Mouse (Mus musculus): Measurements from ENCODE around the gene Drc7. TPM values are rescaled to one million over a fixed set of nuclear protein-coding genes. Genes with fewer than 3 reads are reported as not detected.

The Drc7 gene
- polyA plus RNA-seq, 1 experiment from 2014 or later, result 0.15 TPM

- no peaks in the 10 kb centered on the region for H3K4me1 ChIP-seq
- no peak overlapping the region for H3K27ac ChIP-seq (replicated peaks)
- H3K36me3 ChIP-seq (replicated peaks), result peaks cover 69% of the 10 kb centered on the region
- H3K27me3 ChIP-seq (replicated peaks; ENCODE audit: low read depth, poor library complexity, severe bottlenecking), result no peaks in the 10 kb centered on the region
- no peak overlapping the region for H3K4me3 ChIP-seq
- H3K9me3 ChIP-seq, result no peaks in the 10 kb centered on the region
- no peak for DNase-seq (ENCODE audit: low spot score)
- WGBS, result 77% methylated on average over 4 of the region's 4 CpGs
Measured at GRCm38 (mm10) chr8:95101972-95102371, 47.1 kb downstream of the Drc7 start.

GRCm38 (mm10) chr8:95107306-95107705 lies 52.4 kb downstream of the Drc7 start:
- no peaks in the 10 kb centered on the region for H3K9me3 ChIP-seq
- H3K27ac ChIP-seq (replicated peaks), result no peak overlapping the region
- H3K4me1 ChIP-seq, result no peaks in the 10 kb centered on the region
- DNase-seq (ENCODE audit: low spot score), result no peak
- peaks cover 25% of the 10 kb centered on the region; the same call in 1 of the 2 replicates for H3K36me3 ChIP-seq (replicated peaks)
- H3K4me3 ChIP-seq, result no peak overlapping the region
- H3K27me3 ChIP-seq (replicated peaks; ENCODE audit: low read depth, poor library complexity, severe bottlenecking), result no peaks in the 10 kb centered on the region
- WGBS, result 93% methylated on average over 13 of the region's 13 CpGs

DNA sequence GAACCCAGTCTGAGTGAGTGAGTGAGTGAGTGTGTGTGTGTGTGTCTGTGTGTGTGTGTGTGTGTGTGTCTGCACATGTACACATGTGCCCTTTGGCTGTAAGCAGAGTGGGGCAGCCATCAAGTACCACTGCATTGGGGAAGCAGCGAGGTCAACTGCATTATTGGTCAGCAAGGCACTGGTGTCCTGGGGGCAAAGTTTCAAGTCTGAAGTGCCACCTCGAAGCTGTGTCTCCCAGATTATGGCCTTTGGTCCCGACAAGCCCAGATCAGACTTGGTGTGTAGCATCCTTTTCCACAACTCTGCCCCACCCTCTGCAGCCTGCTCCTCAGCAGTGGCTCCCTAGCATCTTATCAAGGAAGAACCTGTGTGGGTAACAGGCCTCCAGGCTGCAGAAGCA lies 57.7 kb downstream of the Drc7 start:
- Histone ChIP-seq H3K9me3 (no peaks in the 10 kb centered on the region), H3K36me3 (replicated peaks) (peaks cover 5% of the 10 kb centered on the region; the same call in 1 of the 2 replicates), H3K27me3 (replicated peaks; ENCODE audit: low read depth, poor library complexity, severe bottlenecking) (no peaks in the 10 kb centered on the region), H3K27ac (replicated peaks) (no peak overlapping the region), H3K4me3 (no peak overlapping the region), H3K4me1 (no peaks in the 10 kb centered on the region)
- no peak for DNase-seq (ENCODE audit: low spot score)
- WGBS, result 86% methylated on average over 3 of the region's 3 CpGs

- Histone ChIP-seq H3K9me3 (no peaks in the 10 kb centered on the region), H3K27me3 (replicated peaks; ENCODE audit: low read depth, poor library complexity, severe bottlenecking) (no peaks in the 10 kb centered on the region), H3K4me3 (no peak overlapping the region), H3K4me1 (no peaks in the 10 kb centered on the region), H3K36me3 (replicated peaks) (peaks cover 5% of the 10 kb centered on the region; the same call in 1 of the 2 replicates), H3K27ac (replicated peaks) (no peak overlapping the region)
- no peak for DNase-seq (ENCODE audit: low spot score)
- 78% methylated on average over 4 of the region's 4 CpGs for WGBS
Measured at GRCm38 (mm10) chr8:95113108-95113507, 58.2 kb downstream of the Drc7 start.

- Histone ChIP-seq H3K27ac (replicated peaks) (no peak overlapping the region), H3K9me3 (no peaks in the 10 kb centered on the region), H3K4me1 (no peaks in the 10 kb centered on the region), H3K4me3 (no peak overlapping the region), H3K27me3 (replicated peaks; ENCODE audit: low read depth, poor library complexity, severe bottlenecking) (no peaks in the 10 kb centered on the region), H3K36me3 (replicated peaks) (no peaks in the 10 kb centered on the region)
- WGBS, result 76% methylated on average over 3 of the region's 3 CpGs
- DNase-seq (ENCODE audit: low spot score), result peak; percentile 26
Measured at GRCm38 (mm10) chr8:95113750-95114149, 58.8 kb downstream of the Drc7 start.

- no peaks in the 10 kb centered on the region for H3K4me1 ChIP-seq
- no peaks in the 10 kb centered on the region for H3K9me3 ChIP-seq
- H3K27ac ChIP-seq (replicated peaks), result no peak overlapping the region
- no peak for DNase-seq (ENCODE audit: low spot score)
- no peaks in the 10 kb centered on the region for H3K27me3 ChIP-seq (replicated peaks; ENCODE audit: low read depth, poor library complexity, severe bottlenecking)
- 90% methylated on average over 5 of the region's 5 CpGs for WGBS
- no peak overlapping the region for H3K4me3 ChIP-seq
- H3K36me3 ChIP-seq (replicated peaks), result peaks cover 4% of the 10 kb centered on the region; the same call in 1 of the 2 replicates
Measured at GRCm38 (mm10) chr8:95123455-95123854, 68.6 kb downstream of the Drc7 start.

- no peak overlapping the region for H3K27ac ChIP-seq (replicated peaks)
- WGBS, result 90% methylated on average over 11 of the region's 11 CpGs
- H3K4me1 ChIP-seq, result peaks cover 7% of the 10 kb centered on the region
- no peaks in the 10 kb centered on the region for H3K27me3 ChIP-seq (replicated peaks; ENCODE audit: low read depth, poor library complexity, severe bottlenecking)
- H3K4me3 ChIP-seq, result no peak overlapping the region
- no peaks in the 10 kb centered on the region for H3K9me3 ChIP-seq
- no peak for DNase-seq (ENCODE audit: low spot score)
- peaks cover 4% of the 10 kb centered on the region; the same call in 1 of the 2 replicates for H3K36me3 ChIP-seq (replicated peaks)
Measured at GRCm38 (mm10) chr8:95126497-95126896, 71.6 kb downstream of the Drc7 start.

- Histone ChIP-seq H3K27me3 (replicated peaks; ENCODE audit: low read depth, poor library complexity, severe bottlenecking) (no peaks in the 10 kb centered on the region), H3K4me1 (peaks cover 11% of the 10 kb centered on the region), H3K36me3 (replicated peaks) (peaks cover 4% of the 10 kb centered on the region; the same call in 1 of the 2 replicates), H3K9me3 (no peaks in the 10 kb centered on the region), H3K4me3 (no peak overlapping the region), H3K27ac (replicated peaks) (no peak overlapping the region)
- WGBS, result 78% methylated on average over 9 of the region's 9 CpGs
- DNase-seq (ENCODE audit: low spot score), result no peak
Measured at GRCm38 (mm10) chr8:95127658-95128057, 72.8 kb downstream of the Drc7 start.

Other genes starting within 250 kb of the Drc7 start
- not detected in 2 replicates for gene Ccl17, start 244.7 kb upstream of the Drc7 start, polyA plus RNA-seq (2016; fragmentation: Nextera tagmentation; extraction: Ambion mirVana)
- 48.1 and 49.6 TPM in 2 replicates for gene Coq9, start 216.8 kb upstream of the Drc7 start, polyA plus RNA-seq (2016; fragmentation: Nextera tagmentation; extraction: Ambion mirVana)
- 193 and 200 TPM in 2 replicates for gene Ciapin1, start 216.7 kb upstream of the Drc7 start, polyA plus RNA-seq (2016; fragmentation: Nextera tagmentation; extraction: Ambion mirVana)
- gene Polr2c, start 197.7 kb upstream of the Drc7 start, polyA plus RNA-seq (2016; fragmentation: Nextera tagmentation; extraction: Ambion mirVana), result 180 and 184 TPM in 2 replicates
- gene Dok4, start 178.8 kb upstream of the Drc7 start, polyA plus RNA-seq (2016; fragmentation: Nextera tagmentation; extraction: Ambion mirVana), result 16.3 and 16.8 TPM in 2 replicates
- 23.0 and 24.1 TPM in 2 replicates for gene Ccdc102a, start 137.0 kb upstream of the Drc7 start, polyA plus RNA-seq (2016; fragmentation: Nextera tagmentation; extraction: Ambion mirVana)
- 0.30 and 0.51 TPM in 2 replicates for gene Adgrg5, start 131.4 kb upstream of the Drc7 start, polyA plus RNA-seq (2016; fragmentation: Nextera tagmentation; extraction: Ambion mirVana)
- gene Adgrg1, start 80.4 kb upstream of the Drc7 start, polyA plus RNA-seq (2016; fragmentation: Nextera tagmentation; extraction: Ambion mirVana), result 32.9 and 38.2 TPM in 2 replicates
- gene Adgrg3, start 37.4 kb upstream of the Drc7 start, polyA plus RNA-seq (2016; fragmentation: Nextera tagmentation; extraction: Ambion mirVana), result 3.1 and 3.5 TPM in 2 replicates
- gene Katnb1, start 26.1 kb downstream of the Drc7 start, polyA plus RNA-seq (2016; fragmentation: Nextera tagmentation; extraction: Ambion mirVana), result 30.5 and 33.3 TPM in 2 replicates
- gene Kifc3, start 147.7 kb downstream of the Drc7 start, polyA plus RNA-seq (2016; fragmentation: Nextera tagmentation; extraction: Ambion mirVana), result 8.4 and 8.7 TPM in 2 replicates

Measured in embryonic facial prominence, embryonic 10.5 days (tissue).